Mouse (Mus musculus) heart, embryonic 16.5 days (tissue): ENCODE results near the gene Vgll4. TPM values are rescaled to one million over a fixed set of nuclear protein-coding genes. Genes with fewer than 3 reads are reported as not detected.
"Not testable (repeated sequence)": the region's sequence is repeated elsewhere in the genome, so short reads cannot be mapped to it uniquely, and the experiment has no call there.

ENCODE experiments used
- ATAC-seq: fragments of 200-750 bp; cut with Nextera tagmentation; replicated peaks from 2 replicates; pipeline ENCODE4 v1.8.0; 2017; ENCODE audit warnings: moderate number of reproducible peaks; ENCODE audit not compliant: insufficient read depth, low FRiP score; ENCODE audit errors: extremely low read depth
- H3K27ac ChIP-seq: fragments of 300-500 bp; sonication (generic); 2 replicates; pipeline ENCODE4 v1.5.1; 2014; ENCODE audit warnings: mild to moderate bottlenecking, low read length, control low read depth, moderate library complexity
- H3K27me3 ChIP-seq: fragments of 300-500 bp; sonication (generic); 2 replicates; pipeline ENCODE4 v1.6.1; 2014; ENCODE audit warnings: low read length, mixed read lengths; ENCODE audit not compliant: control insufficient read depth, insufficient read depth
- H3K36me3 ChIP-seq: fragments of 300-500 bp; sonication (generic); 2 replicates; pipeline ENCODE4 v1.6.1; 2014; ENCODE audit not compliant: control insufficient read depth, insufficient read depth
- H3K4me1 ChIP-seq: fragments of 300-500 bp; sonication (generic); 2 replicates; pipeline ENCODE4 v1.6.1; 2014; ENCODE audit warnings: low read length, mixed read lengths; ENCODE audit not compliant: control insufficient read depth, insufficient read depth
- H3K4me2 ChIP-seq: fragments of 300-500 bp; sonication (generic); 2 replicates; pipeline ENCODE4 v1.6.1; 2014; ENCODE audit warnings: low read depth, mild to moderate bottlenecking, control low read depth, low read length
- H3K4me3 ChIP-seq: fragments of 300-500 bp; sonication (generic); 2 replicates; pipeline ENCODE4 v1.5.1; 2014; ENCODE audit warnings: mild to moderate bottlenecking, control low read depth, low read length
- H3K9ac ChIP-seq: fragments of 300-500 bp; sonication (generic); 2 replicates; pipeline ENCODE4 v1.6.1; 2014; ENCODE audit warnings: low read length, control low read depth
- H3K9me3 ChIP-seq: fragments of 300-500 bp; sonication (generic); replicated peaks from 2 replicates; pipeline ENCODE4 v1.6.1; 2016; ENCODE audit warnings: low read length; ENCODE audit not compliant: control insufficient read depth
- WGBS: fragments of 180-500 bp; shearing (Covaris S2); extraction: QIAGEN DNeasy Blood & Tissue Kit; methylation state at CpG from one replicate; pipeline ENCODE4 v1.1.7; 2014; 5-methylcytosine and 5-hydroxymethylcytosine counted together
- polyA plus RNA-seq: library from polyadenylated mRNA; unstranded; fragments of >200 nt; fragmentation: Nextera tagmentation; extraction: Ambion mirVana; gene quantifications from 2 replicates; pipeline ENCODE4 v1.2.1, GENCODE M21; 2015

Vgll4 gene
- polyA plus RNA-seq, 1 experiment from 2014 or later = 65.3 TPM

DNA sequence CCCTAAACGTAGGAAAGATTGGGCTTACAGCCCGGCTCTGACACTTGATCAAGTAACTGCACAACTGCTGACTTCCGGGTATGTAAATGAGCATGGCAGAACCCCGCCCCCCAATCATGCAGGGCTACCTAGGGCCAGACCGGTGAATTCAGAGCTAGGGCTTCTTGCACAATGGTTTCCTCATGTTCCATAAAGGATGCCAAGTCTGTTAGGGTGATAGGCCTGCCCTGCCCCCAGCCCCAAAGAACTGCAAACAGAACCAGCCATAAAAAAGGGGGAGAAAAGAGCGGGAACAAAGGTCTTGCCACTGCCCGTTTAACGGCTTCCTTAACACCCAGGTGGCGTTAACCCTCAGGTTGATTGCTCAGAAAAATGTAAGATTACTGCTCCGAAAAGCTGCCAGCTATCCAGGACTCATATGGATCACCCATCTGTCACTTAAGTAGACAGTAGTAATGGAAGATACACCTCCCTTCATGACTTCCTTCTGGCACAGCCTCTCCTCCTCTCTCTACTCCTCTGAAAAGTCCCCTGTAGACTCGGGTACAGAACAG, 39.7 kb downstream of the Vgll4 start:
- Histone ChIP-seq H3K4me3 (no peak overlapping the region), H3K4me2 (peak overlapping the region; percentile 17; the same call in 1 of the 2 replicates), H3K27ac (no peak overlapping the region), H3K9ac (no peak overlapping the region), H3K9me3 (0 out of 2 replicates have a peak, but pooled peaks cover 2% of the 10 kb centered on the region), H3K27me3 (no peaks in the 10 kb centered on the region), H3K36me3 (no peaks in the 10 kb centered on the region), H3K4me1 (peaks cover 5% of the 10 kb centered on the region; the same call in 1 of the 2 replicates)
- ATAC-seq = no peak
- 54% methylated on average over 11 of the region's 11 CpGs for WGBS

DNA sequence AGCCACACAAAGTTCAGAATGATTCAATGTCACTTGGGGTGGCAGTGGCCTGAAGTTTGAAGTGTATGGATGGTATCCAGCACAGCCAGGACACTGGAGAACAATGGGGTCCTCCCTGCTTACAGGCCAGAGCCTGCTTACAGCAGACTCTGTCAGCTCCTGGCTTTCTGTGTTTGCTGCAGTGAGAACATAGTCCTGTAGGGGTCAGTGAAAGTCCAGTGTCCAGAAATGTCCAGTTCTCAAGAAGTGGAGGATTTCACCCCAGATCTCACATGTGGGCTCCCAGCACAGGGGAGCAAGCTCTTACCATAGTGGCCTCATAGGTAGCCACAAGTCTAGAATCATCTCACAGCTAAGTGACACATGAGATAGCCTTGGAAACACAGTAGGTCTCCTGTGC, 40.4 kb downstream of the Vgll4 start:
- H3K4me3 ChIP-seq = no peak overlapping the region
- ATAC-seq = 0 out of 2 replicates have a peak, but pooled peaks have one; percentile 19
- H3K4me1 ChIP-seq = peaks cover 5% of the 10 kb centered on the region; the same call in 1 of the 2 replicates
- no peak overlapping the region for H3K4me2 ChIP-seq
- H3K36me3 ChIP-seq = no peaks in the 10 kb centered on the region
- no peaks in the 10 kb centered on the region for H3K27me3 ChIP-seq
- no peak overlapping the region for H3K9ac ChIP-seq
- 0 out of 2 replicates have a peak, but pooled peaks cover 2% of the 10 kb centered on the region for H3K9me3 ChIP-seq
- no peak overlapping the region for H3K27ac ChIP-seq

DNA sequence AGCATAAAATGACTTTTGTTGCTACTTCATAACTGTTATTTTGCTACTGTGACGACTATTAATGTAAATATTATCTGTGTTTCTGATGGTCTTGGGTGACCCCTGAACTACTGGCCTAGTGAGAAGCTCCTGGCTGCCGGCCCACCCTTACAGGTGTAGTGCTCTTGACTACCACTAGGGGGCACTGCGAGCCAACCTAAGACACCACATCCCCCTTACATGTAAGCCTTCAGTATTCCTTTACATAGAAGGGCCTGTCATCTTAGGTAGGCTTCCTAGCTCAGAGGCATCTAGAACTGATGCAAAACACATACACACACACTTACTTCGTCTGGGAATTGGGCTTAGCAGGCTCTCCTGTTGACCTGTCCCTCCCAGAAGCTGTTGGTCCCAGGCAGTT, 41.3 kb downstream of the Vgll4 start:
- no peak overlapping the region for H3K27ac ChIP-seq

DNA sequence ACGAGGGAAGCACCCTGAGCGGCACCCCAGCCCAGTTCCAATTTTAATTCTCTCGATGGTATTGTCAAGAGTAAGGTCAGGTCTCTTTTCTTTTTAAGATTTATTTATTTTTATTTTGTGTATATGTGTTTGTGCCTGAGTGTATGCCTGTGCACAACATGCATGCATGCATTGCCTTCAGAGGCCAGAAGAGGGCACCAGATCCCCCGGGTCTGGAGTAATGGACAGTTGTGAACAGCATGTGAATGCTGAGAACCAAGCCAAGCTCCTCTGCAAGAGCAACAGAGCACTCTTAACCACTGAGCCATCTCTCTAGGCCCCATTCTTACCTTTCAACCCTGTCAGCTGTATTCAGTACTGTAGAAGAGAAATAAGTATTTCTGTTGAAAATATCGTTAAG, 42.4 kb downstream of the Vgll4 start:
- no peak overlapping the region for H3K4me3 ChIP-seq

More for the DNA sequence above, 41.3 kb downstream of the Vgll4 start:
- peaks cover 5% of the 10 kb centered on the region; the same call in 1 of the 2 replicates for H3K4me1 ChIP-seq
- no peak overlapping the region for H3K4me3 ChIP-seq
- no peak overlapping the region for H3K9ac ChIP-seq
- no peaks in the 10 kb centered on the region for H3K27me3 ChIP-seq
- ATAC-seq = 0 out of 2 replicates have a peak, but pooled peaks have one; percentile 11
- 0 out of 2 replicates have a peak, but pooled peaks cover 2% of the 10 kb centered on the region for H3K9me3 ChIP-seq
- no peaks in the 10 kb centered on the region for H3K36me3 ChIP-seq
- H3K4me2 ChIP-seq = no peak overlapping the region
- whole genome bisulfite sequencing = 3% methylated on average over 4 of the region's 4 CpGs

DNA sequence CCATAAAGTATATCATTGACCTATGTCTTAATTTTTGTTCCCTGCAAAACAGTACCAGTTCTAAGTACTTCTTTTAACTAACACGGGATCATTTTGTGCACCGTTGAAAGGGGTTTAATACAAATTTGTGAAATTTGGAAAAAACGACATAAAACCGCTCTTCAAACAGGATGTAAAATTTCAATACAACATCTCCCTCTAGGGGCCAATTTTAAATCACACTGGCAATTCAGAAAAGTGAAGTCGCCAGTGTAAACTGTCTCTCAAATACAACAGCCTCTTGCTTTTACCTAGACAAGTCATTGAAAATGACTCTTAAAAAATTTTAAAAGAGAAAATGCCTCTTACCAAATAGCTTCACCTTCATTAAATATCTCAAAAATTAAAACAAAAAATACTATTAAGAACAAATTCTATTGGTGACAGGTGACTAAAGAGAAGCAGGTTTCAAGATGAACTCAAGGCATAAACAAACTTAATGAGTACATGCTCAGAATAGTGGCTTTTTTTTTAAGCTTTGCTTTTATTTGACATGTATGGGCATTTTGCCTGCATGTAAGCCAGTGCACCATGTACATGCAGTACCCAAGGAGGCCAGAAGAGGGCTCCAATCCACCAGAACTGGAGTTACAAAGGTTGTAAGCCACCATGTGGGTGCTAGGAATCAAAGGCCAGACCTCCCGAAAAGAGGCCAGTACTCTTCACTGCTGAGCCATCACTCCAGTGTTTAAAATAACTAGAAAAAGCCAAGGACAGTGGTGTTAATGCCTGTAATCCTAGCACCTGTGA, 43.2 kb downstream of the Vgll4 start:
- H3K36me3 ChIP-seq = no peaks in the 10 kb centered on the region
- WGBS = 27% methylated on average over 6 of the region's 6 CpGs
- 0 out of 2 replicates have a peak, but pooled peaks cover 2% of the 10 kb centered on the region for H3K9me3 ChIP-seq
- no peak for ATAC-seq
- H3K27ac ChIP-seq = no peak overlapping the region
- peaks cover 5% of the 10 kb centered on the region; the same call in 1 of the 2 replicates for H3K4me1 ChIP-seq
- H3K9ac ChIP-seq = no peak overlapping the region
- H3K4me3 ChIP-seq = no peak overlapping the region
- no peak overlapping the region for H3K4me2 ChIP-seq
- H3K27me3 ChIP-seq = no peaks in the 10 kb centered on the region

More for the DNA sequence above, 42.4 kb downstream of the Vgll4 start:
- Histone ChIP-seq H3K9ac (no peak overlapping the region), H3K4me2 (no peak overlapping the region), H3K27ac (no peak overlapping the region), H3K27me3 (no peaks in the 10 kb centered on the region), H3K9me3 (0 out of 2 replicates have a peak, but pooled peaks cover 2% of the 10 kb centered on the region), H3K36me3 (no peaks in the 10 kb centered on the region), H3K4me1 (peaks cover 5% of the 10 kb centered on the region; the same call in 1 of the 2 replicates)
- ATAC-seq = no peak
- 87% methylated on average over 5 of the region's 5 CpGs for WGBS

DNA sequence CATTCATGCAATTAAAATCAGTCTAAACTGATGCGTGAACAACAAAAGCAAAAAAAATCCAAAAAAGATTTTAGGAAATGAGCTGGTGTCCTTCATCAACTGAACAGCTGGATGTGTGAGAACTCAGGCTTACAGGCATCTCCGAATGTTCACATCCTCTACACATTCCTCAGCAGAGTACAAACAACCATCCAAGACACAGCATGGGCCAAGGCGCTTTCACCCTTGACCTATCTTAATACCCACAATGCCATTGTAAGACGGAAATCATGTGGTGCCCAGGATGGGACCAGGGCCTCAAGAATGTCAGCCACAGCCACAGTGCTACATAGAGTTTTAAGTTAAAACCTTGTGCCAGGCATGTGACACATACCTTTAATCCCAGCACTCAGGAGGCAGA, 44.6 kb downstream of the Vgll4 start:
- no peak overlapping the region for H3K4me2 ChIP-seq
- ATAC-seq = no peak
- WGBS = 94% methylated on average over 4 of the region's 4 CpGs
- H3K9ac ChIP-seq = no peak overlapping the region
- peaks cover 2% of the 10 kb centered on the region; the same call in 1 of the 2 replicates for H3K4me1 ChIP-seq
- no peak overlapping the region for H3K4me3 ChIP-seq
- no peaks in the 10 kb centered on the region for H3K36me3 ChIP-seq
- H3K27me3 ChIP-seq = no peaks in the 10 kb centered on the region
- H3K27ac ChIP-seq = no peak overlapping the region
- H3K9me3 ChIP-seq = 0 out of 2 replicates have a peak, but pooled peaks cover 2% of the 10 kb centered on the region

DNA sequence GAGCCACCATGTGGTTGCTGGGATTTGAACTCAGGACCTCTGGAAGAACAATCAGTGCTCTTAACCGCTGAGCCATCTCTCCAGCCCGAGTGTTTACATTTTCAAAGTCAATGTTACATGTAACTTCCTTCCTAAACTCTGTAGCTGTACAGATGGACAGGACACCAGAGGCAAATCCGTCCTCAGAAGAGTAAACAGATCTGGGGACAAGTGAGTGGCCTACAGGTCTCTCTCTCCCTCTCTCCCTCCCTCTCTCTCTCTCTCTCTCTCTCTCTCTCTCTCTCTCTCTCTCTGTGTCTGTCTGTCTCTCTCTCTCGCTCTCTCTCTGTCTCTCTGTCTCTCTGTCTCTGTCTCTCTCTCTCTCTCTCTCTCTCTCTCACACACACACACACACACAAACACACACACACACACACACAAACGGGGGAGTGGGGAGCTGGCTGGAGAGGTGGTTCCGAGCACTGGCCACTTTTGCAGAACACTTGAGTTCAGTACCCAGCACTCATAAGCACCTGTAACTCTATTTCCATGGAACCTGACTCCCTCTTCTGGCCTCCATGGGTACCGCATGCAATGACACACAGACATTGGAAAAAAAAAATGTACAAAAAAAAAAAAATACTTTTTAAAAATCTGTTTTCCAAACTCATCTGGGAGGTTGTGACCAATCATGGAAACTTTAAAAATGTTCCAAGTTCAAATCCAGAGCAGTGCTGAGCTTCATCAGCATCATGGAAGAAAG, 47.3 kb downstream of the Vgll4 start:
- H3K4me3 ChIP-seq, H3K9me3 ChIP-seq, ATAC-seq, H3K36me3 ChIP-seq, H3K4me2 ChIP-seq, H3K27ac ChIP-seq, H3K27me3 ChIP-seq, H3K9ac ChIP-seq: not testable (repeated sequence)
- H3K4me1 ChIP-seq = peaks cover 20% of the 10 kb centered on the region
- WGBS = 72% methylated on average over 7 of the region's 7 CpGs

DNA sequence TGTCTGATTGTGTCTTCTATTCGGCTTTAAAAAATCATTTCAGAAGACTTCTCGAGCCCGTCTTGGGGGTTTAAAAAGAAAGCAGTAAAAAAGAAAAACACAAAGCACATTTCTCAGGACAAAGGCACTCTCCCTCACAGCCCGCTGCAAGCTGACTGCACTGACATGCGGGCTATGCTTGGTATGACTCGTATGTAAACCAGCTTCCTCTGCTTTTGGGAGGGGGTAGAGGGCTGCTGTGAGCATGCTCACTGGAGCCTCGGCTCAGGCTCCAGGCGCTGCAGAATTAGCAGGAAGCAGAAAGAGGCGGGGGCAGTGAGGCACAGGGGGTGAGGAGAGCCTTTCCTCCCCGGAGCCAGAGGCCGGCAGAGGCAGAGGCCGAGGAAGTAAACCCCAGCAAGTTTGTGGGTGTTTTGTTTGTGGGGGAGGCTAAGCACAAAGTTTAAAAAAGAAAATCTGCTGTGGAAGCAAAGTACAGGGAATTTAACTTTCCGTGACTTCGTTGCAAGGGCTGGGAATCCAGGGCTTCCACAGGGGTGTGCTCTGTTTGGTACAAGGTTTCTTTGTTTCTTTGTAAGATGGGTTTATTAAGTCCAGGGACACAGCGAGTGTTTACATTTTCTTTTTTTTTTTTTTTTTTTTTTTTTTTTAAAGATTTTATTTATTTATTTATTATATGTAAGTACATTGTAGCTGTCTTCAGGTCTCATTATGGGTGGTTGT, 48.0 kb downstream of the Vgll4 start:
- Histone ChIP-seq H3K9ac (peak overlapping the region; percentile 97), H3K27me3 (no peaks in the 10 kb centered on the region), H3K27ac (peak overlapping the region; percentile 88), H3K4me2 (peak overlapping the region; percentile 63), H3K4me1 (peaks cover 27% of the 10 kb centered on the region), H3K36me3 (no peaks in the 10 kb centered on the region), H3K4me3 (peak overlapping the region; percentile 90), H3K9me3 (no peaks in the 10 kb centered on the region)
- WGBS = 4% methylated on average over 15 of the region's 15 CpGs
- ATAC-seq = peak; percentile 95
